Mouse (Mus musculus) T-helper 2 cell (primary cell): ENCODE measurements around the gene Map1b.

ENCODE experiments used
- in situ Hi-C: fragments of 300-600 bp; cut with MboI, MseI; formaldehyde crosslinking; loops from one replicate; pipeline ENCODE4 v1.15.1; 2025; ENCODE audit warnings: high pct_unique_total_duplicates

The Map1b gene

GRCm38 (mm10) chr13:99528456-99528855 is 12.1 kb upstream of the Map1b start:
- in situ Hi-C loops: no loop called here

GRCm38 (mm10) chr13:99527936-99528335 is 11.6 kb upstream of the Map1b start:
- in situ Hi-C loops: no loop called here

- in situ Hi-C loops: no loop called here
These were observed 9.2 kb upstream of the Map1b start for GRCm38 (mm10) chr13:99525491-99525890.

- in situ Hi-C loops: no loop called here
These were observed 1.5 kb upstream of the Map1b start for GRCm38 (mm10) chr13:99517836-99518235.

- in situ Hi-C loops: no loop called here
These were observed 448 bp downstream of the Map1b start for GRCm38 (mm10) chr13:99515736-99516447.

GRCm38 (mm10) chr13:99514917-99515591 is 1.3 kb downstream of the Map1b start:
- in situ Hi-C loops: no loop called here

GRCm38 (mm10) chr13:99513990-99514389 is 2.4 kb downstream of the Map1b start:
- in situ Hi-C loops: no loop called here

- in situ Hi-C loops: no loop called here
These were observed 3.2 kb downstream of the Map1b start for GRCm38 (mm10) chr13:99513138-99513537.

- in situ Hi-C loops: loop anchor here (5.0 kb wide), 1 partner anchor 113 kb away; no protein-coding TSS in a partner anchor
These were observed 6.4 kb downstream of the Map1b start for GRCm38 (mm10) chr13:99509896-99510295.

GRCm38 (mm10) chr13:99506580-99506962 is 9.8 kb downstream of the Map1b start:
- in situ Hi-C loops: loop anchor here (5.0 kb wide), 1 partner anchor 109 kb away; no protein-coding TSS in a partner anchor

GRCm38 (mm10) chr13:99505826-99506579 is 10.3 kb downstream of the Map1b start:
- in situ Hi-C loops: loop anchor here (5.0 kb wide), 1 partner anchor 109 kb away; no protein-coding TSS in a partner anchor

GRCm38 (mm10) chr13:99503370-99503979 is 12.9 kb downstream of the Map1b start:
- in situ Hi-C loops: no loop called here

GRCm38 (mm10) chr13:99502911-99503310 is 13.4 kb downstream of the Map1b start:
- in situ Hi-C loops: no loop called here

- in situ Hi-C loops: no loop called here
These were observed 14.1 kb downstream of the Map1b start for GRCm38 (mm10) chr13:99502126-99502744.

GRCm38 (mm10) chr13:99501393-99501792 is 14.9 kb downstream of the Map1b start:
- in situ Hi-C loops: no loop called here

GRCm38 (mm10) chr13:99500609-99501008 is 15.7 kb downstream of the Map1b start:
- in situ Hi-C loops: no loop called here

- in situ Hi-C loops: no loop called here
These were observed 16.6 kb downstream of the Map1b start for GRCm38 (mm10) chr13:99499764-99500163.

GRCm38 (mm10) chr13:99496106-99496505 is 20.2 kb downstream of the Map1b start:
- in situ Hi-C loops: no loop called here

- in situ Hi-C loops: no loop called here
These were observed 21.9 kb downstream of the Map1b start for GRCm38 (mm10) chr13:99494416-99494815.

- in situ Hi-C loops: no loop called here
These were observed 22.9 kb downstream of the Map1b start for GRCm38 (mm10) chr13:99493304-99493904.
